Mouse (Mus musculus) intestine, embryonic 14.5 days (tissue): ENCODE results near the gene Map4k2. TPM values are rescaled to one million over a fixed set of nuclear protein-coding genes. Genes with fewer than 3 reads are reported as not detected.

Experiments
- ATAC-seq: fragments of 200-750 bp; cut with Nextera tagmentation; replicated peaks from 2 replicates; pipeline ENCODE4 v1.8.0; 2017; ENCODE audit warnings: low read depth, moderate number of reproducible peaks, moderate TSS enrichment, moderate library complexity; ENCODE audit not compliant: low FRiP score, low TSS enrichment
- DNase-seq: peaks from one replicate; pipeline ENCODE4 v3.0.0-alpha.2; 2018; ENCODE audit warnings: low spot score
- H3K27ac ChIP-seq: fragments of 300-500 bp; sonication (generic); 2 replicates; pipeline ENCODE4 v1.5.1; 2014; ENCODE audit warnings: low read depth, mild to moderate bottlenecking, control low read depth
- H3K27me3 ChIP-seq: fragments of 300-500 bp; sonication (generic); replicated peaks from 2 replicates; pipeline ENCODE4 v1.6.1; 2014; ENCODE audit warnings: low read length, control low read depth; ENCODE audit not compliant: control insufficient read depth, insufficient read depth
- H3K36me3 ChIP-seq: fragments of 300-500 bp; sonication (generic); 2 replicates; pipeline ENCODE4 v1.6.1; 2014; ENCODE audit warnings: low read length, control low read depth; ENCODE audit not compliant: control insufficient read depth, insufficient read depth
- H3K4me1 ChIP-seq: fragments of 300-500 bp; sonication (generic); replicated peaks from 2 replicates; pipeline ENCODE4 v1.6.1; 2014; ENCODE audit warnings: low read length, control low read depth, mixed read lengths; ENCODE audit not compliant: control insufficient read depth, insufficient read depth
- H3K4me2 ChIP-seq: fragments of 300-500 bp; sonication (generic); 2 replicates; pipeline ENCODE4 v1.6.1; 2014; ENCODE audit warnings: low read length
- H3K4me3 ChIP-seq: fragments of 300-500 bp; sonication (generic); 2 replicates; pipeline ENCODE4 v1.5.1; 2014; ENCODE audit warnings: low read depth, low read length, control low read depth, mixed read lengths
- H3K9ac ChIP-seq: fragments of 300-500 bp; sonication (generic); 2 replicates; pipeline ENCODE4 v1.6.1; 2014; ENCODE audit warnings: mild to moderate bottlenecking, low read length
- H3K9me3 ChIP-seq: fragments of 300-500 bp; sonication (generic); 2 replicates; pipeline ENCODE4 v1.6.1; 2016; ENCODE audit warnings: low read length, control low read depth; ENCODE audit not compliant: control insufficient read depth
- WGBS: fragments of 180-500 bp; shearing (Covaris S2); extraction: QIAGEN DNeasy Blood & Tissue Kit; methylation state at CpG from one replicate; pipeline ENCODE4 v1.1.7; 2014; 5-methylcytosine and 5-hydroxymethylcytosine counted together
- polyA plus RNA-seq: library from polyadenylated mRNA; unstranded; fragments of >200 nt; fragmentation: Nextera tagmentation; extraction: Ambion mirVana; gene quantifications from 2 replicates; pipeline ENCODE4 v1.2.1, GENCODE M21; 2014

Gene Map4k2
- polyA plus RNA-seq, 1 experiment from 2014 or later, result 7.6 TPM

GRCm38 (mm10) chr19:6396237-6396636 is 55.3 kb downstream of the Map4k2 start:
- no peak for ATAC-seq
- DNase-seq, result no peak
- whole genome bisulfite sequencing, result 76% methylated on average over 5 of the region's 5 CpGs

GRCm38 (mm10) chr19:6397582-6398249 is 56.8 kb downstream of the Map4k2 start:
- Histone ChIP-seq H3K4me2 (no peak overlapping the region), H3K27ac (no peak overlapping the region), H3K9ac (no peak overlapping the region), H3K36me3 (no peaks in the 10 kb centered on the region), H3K9me3 (no peaks in the 10 kb centered on the region), H3K4me3 (no peak overlapping the region), H3K4me1 (peaks cover 35% of the 10 kb centered on the region), H3K27me3 (peaks cover 30% of the 10 kb centered on the region)
- 78% methylated on average over 22 of the region's 22 CpGs for WGBS
- no peak for ATAC-seq
- no peak for DNase-seq

More at GRCm38 (mm10) chr19:6396237-6396636, 55.3 kb downstream of the Map4k2 start:
- Histone ChIP-seq H3K9me3 (no peaks in the 10 kb centered on the region), H3K27ac (no peak overlapping the region), H3K9ac (no peak overlapping the region), H3K4me2 (no peak overlapping the region), H3K27me3 (peaks cover 20% of the 10 kb centered on the region), H3K36me3 (no peaks in the 10 kb centered on the region), H3K4me3 (no peak overlapping the region), H3K4me1 (peaks cover 23% of the 10 kb centered on the region)

- Histone ChIP-seq H3K4me3 (peak overlapping the region; percentile 52), H3K27me3 (peaks cover 30% of the 10 kb centered on the region), H3K4me1 (peaks cover 35% of the 10 kb centered on the region), H3K4me2 (peak overlapping the region; percentile 98), H3K9ac (no peak overlapping the region), H3K9me3 (no peaks in the 10 kb centered on the region), H3K27ac (no peak overlapping the region; the same call in 1 of the 2 replicates), H3K36me3 (no peaks in the 10 kb centered on the region)
- peak; percentile 42; the same call in 1 of the 2 replicates for ATAC-seq
- under 1% methylated on average over 38 of the region's 39 CpGs for WGBS
- DNase-seq, result peak; percentile 72
Observed at GRCm38 (mm10) chr19:6398447-6399284, 57.7 kb downstream of the Map4k2 start.

GRCm38 (mm10) chr19:6399285-6400095 is 58.6 kb downstream of the Map4k2 start, which contains the start of gene Rasgrp2:
Gene Rasgrp2 (plus strand): TSS chr19:6399340.
- Histone ChIP-seq H3K4me1 (peaks cover 35% of the 10 kb centered on the region), H3K4me2 (peak within 1 kb of the TSS; percentile 98), H3K36me3 (no peaks in the 10 kb centered on the region), H3K9me3 (no peaks in the 10 kb centered on the region), H3K27ac (no peak within 1 kb of the TSS; the same call in 1 of the 2 replicates), H3K9ac (peak within 1 kb of the TSS; percentile 51), H3K27me3 (peaks cover 33% of the 10 kb centered on the region), H3K4me3 (peak within 1 kb of the TSS; percentile 52)
- peak; percentile 26; the same call in 1 of the 2 replicates for ATAC-seq
- under 1% methylated on average over 83 of the region's 87 CpGs for WGBS
- DNase-seq, result peak; percentile 71

GRCm38 (mm10) chr19:6400096-6401086 is 59.5 kb downstream of the Map4k2 start:
- no peaks in the 10 kb centered on the region for H3K36me3 ChIP-seq
- H3K9ac ChIP-seq, result 0 out of 2 replicates have a peak overlapping the region, but pooled peaks have one; percentile 51
- 3% methylated on average over 29 of the region's 29 CpGs for WGBS
- ATAC-seq (no peak), DNase-seq (peak; percentile 66)
- peaks cover 35% of the 10 kb centered on the region for H3K4me1 ChIP-seq
- H3K9me3 ChIP-seq, result no peaks in the 10 kb centered on the region
- peaks cover 33% of the 10 kb centered on the region for H3K27me3 ChIP-seq
- peak overlapping the region; percentile 98 for H3K4me2 ChIP-seq
- H3K27ac ChIP-seq, result no peak overlapping the region
- H3K4me3 ChIP-seq, result peak overlapping the region; percentile 52

GRCm38 (mm10) chr19:6401131-6401815 is 60.3 kb downstream of the Map4k2 start:
- H3K27ac ChIP-seq, result no peak overlapping the region
- H3K9ac ChIP-seq, result 0 out of 2 replicates have a peak overlapping the region, but pooled peaks have one; percentile 13
- 0 out of 2 replicates have a peak, but pooled peaks have one; percentile 26 for ATAC-seq
- H3K4me3 ChIP-seq, result peak overlapping the region; percentile 37
- no peaks in the 10 kb centered on the region for H3K9me3 ChIP-seq
- H3K4me1 ChIP-seq, result peaks cover 35% of the 10 kb centered on the region
- WGBS, result under 1% methylated on average over 32 of the region's 32 CpGs
- H3K27me3 ChIP-seq, result peaks cover 33% of the 10 kb centered on the region
- DNase-seq, result peak; percentile 88
- H3K4me2 ChIP-seq, result peak overlapping the region; percentile 98
- H3K36me3 ChIP-seq, result no peaks in the 10 kb centered on the region

GRCm38 (mm10) chr19:6401951-6402350 is 61.0 kb downstream of the Map4k2 start:
- Histone ChIP-seq H3K9me3 (no peaks in the 10 kb centered on the region), H3K27ac (no peak overlapping the region), H3K9ac (no peak overlapping the region), H3K4me3 (peak overlapping the region; percentile 37), H3K4me2 (peak overlapping the region; percentile 98), H3K27me3 (peaks cover 33% of the 10 kb centered on the region), H3K4me1 (peaks cover 35% of the 10 kb centered on the region), H3K36me3 (no peaks in the 10 kb centered on the region)
- 5% methylated on average over 9 of the region's 9 CpGs for WGBS
- ATAC-seq (no peak), DNase-seq (no peak)
